Mouse (Mus musculus): Measurements from ENCODE around the gene Fcgr2b.

Fcgr2b gene

DNA sequence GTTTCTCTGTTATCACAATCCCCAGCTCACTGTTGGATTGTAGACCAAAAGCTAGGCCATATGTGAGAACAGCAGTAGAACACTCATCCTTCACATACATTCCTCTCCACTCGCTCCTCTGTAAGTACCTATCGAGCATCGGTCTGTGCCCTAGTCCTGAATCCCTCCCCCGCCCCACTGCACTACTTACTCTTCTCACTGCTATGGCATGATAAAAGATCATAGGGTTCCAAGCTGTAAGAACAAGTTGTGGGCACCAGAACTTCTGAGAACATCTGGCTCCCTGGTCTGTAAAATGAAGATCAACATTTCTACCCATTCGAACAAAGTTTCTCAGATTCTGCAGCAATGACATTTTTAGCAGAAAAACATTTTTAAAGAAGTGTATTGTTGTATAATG, at the start of gene Fcgr2b:
Gene Fcgr2b (minus strand): TSS at position 101 of the 400 bp plus-strand sequence.
- no peak for TF ChIP-seq GATA4 (IDR thresholded peaks at IDR 0.05; ENCODE audit: insufficient replicate concordance, low read length)

DNA sequence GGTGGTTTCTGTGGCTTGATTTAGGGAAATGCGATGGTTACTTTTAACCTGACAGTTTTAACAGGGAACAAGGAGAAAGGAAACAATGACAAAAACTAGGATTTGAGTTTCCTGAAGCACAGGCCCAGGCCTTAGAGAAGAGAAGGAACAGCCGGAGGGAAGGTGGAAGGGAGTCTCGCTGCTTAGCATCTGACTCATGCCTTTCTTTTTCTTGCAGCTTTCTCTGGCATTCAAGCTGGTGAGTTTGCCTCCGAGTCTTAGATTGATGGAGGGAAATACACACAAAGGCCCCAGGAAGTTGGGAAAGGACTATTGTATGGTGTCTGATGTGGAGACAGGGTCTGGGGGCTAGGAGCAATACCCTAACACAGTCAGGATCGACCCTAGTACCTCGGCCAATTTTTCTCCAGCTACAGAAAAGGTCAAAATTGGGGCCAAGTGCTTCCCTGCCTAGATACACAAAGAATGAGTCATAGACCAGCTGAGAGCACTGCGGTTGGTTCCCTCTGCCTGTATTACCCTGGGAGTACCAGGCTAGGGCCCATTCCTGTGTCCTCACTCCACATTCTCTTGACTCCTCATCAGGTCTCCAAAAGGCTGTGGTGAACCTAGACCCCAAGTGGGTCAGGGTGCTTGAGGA, 43.1 kb upstream of the Fcgr2b start:
- TF ChIP-seq GATA4 (IDR thresholded peaks at IDR 0.05; ENCODE audit: insufficient replicate concordance, low read length): no peak

GRCm38 (mm10) chr1:171018737-171019136, 42.4 kb upstream of the Fcgr2b start, which contains the start of gene Fcgr4:
Gene Fcgr4 (plus strand): TSS chr1:171018920.
- TF ChIP-seq GATA4 (IDR thresholded peaks at IDR 0.05; ENCODE audit: insufficient replicate concordance, low read length): no peak

GRCm38 (mm10) chr1:171017468-171018158, 41.3 kb upstream of the Fcgr2b start:
- TF ChIP-seq GATA4 (IDR thresholded peaks at IDR 0.05; ENCODE audit: insufficient replicate concordance, low read length): no peak

- TF ChIP-seq GATA4 (IDR thresholded peaks at IDR 0.05; ENCODE audit: insufficient replicate concordance, low read length): no peak
Observed at GRCm38 (mm10) chr1:171016676-171017356, 40.5 kb upstream of the Fcgr2b start.

DNA sequence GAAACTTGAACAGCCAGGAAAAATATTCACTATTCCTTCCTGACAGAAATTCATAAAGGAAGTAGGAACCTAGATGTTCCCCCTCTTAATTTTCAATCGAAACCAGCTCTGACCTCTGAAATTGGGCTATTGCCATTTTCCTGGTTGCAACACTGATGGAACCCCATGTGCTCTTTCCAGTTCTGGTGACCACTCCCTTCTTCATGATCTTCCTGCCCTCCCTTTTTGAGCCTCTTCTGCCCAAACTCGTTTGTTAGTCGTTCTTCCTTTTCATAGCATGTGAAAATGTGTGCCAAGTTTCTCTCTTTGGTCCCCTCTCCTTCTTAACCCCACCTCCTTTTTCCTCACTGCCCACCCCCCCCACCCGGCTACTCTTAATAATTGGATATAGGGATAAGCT, 35.4 kb upstream of the Fcgr2b start:
- no peak for TF ChIP-seq GATA4 (IDR thresholded peaks at IDR 0.05; ENCODE audit: insufficient replicate concordance, low read length)

GRCm38 (mm10) chr1:171006905-171007304, 30.6 kb upstream of the Fcgr2b start:
- no peak for TF ChIP-seq GATA4 (IDR thresholded peaks at IDR 0.05; ENCODE audit: insufficient replicate concordance, low read length)

GRCm38 (mm10) chr1:171006335-171006734, 30.0 kb upstream of the Fcgr2b start:
- no peak for TF ChIP-seq GATA4 (IDR thresholded peaks at IDR 0.05; ENCODE audit: insufficient replicate concordance, low read length)

GRCm38 (mm10) chr1:171005586-171005985, 29.2 kb upstream of the Fcgr2b start:
- TF ChIP-seq GATA4 (IDR thresholded peaks at IDR 0.05; ENCODE audit: insufficient replicate concordance, low read length): no peak

GRCm38 (mm10) chr1:171005081-171005480, 28.7 kb upstream of the Fcgr2b start:
- TF ChIP-seq GATA4 (IDR thresholded peaks at IDR 0.05; ENCODE audit: insufficient replicate concordance, low read length): no peak

DNA sequence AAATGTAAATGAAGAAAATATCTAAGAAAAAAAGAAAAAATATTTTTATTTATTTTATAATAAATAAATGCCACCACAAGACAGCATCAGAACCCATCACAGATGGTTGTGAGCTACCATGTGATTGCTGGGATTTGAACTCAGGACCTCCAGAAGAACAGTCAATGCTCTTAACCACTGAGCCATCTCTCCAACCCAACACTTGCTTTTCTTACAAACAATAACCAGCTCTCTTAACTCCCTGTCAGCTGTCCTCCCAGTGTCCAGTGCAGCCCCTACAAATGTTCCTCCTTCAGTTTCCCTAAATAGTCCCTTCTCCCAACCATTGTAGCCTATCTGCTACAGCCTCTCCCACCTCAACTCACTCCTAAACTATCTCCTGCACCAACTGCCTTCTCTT, 23.5 kb upstream of the Fcgr2b start:
- no peak for TF ChIP-seq GATA4 (IDR thresholded peaks at IDR 0.05; ENCODE audit: insufficient replicate concordance, low read length)

DNA sequence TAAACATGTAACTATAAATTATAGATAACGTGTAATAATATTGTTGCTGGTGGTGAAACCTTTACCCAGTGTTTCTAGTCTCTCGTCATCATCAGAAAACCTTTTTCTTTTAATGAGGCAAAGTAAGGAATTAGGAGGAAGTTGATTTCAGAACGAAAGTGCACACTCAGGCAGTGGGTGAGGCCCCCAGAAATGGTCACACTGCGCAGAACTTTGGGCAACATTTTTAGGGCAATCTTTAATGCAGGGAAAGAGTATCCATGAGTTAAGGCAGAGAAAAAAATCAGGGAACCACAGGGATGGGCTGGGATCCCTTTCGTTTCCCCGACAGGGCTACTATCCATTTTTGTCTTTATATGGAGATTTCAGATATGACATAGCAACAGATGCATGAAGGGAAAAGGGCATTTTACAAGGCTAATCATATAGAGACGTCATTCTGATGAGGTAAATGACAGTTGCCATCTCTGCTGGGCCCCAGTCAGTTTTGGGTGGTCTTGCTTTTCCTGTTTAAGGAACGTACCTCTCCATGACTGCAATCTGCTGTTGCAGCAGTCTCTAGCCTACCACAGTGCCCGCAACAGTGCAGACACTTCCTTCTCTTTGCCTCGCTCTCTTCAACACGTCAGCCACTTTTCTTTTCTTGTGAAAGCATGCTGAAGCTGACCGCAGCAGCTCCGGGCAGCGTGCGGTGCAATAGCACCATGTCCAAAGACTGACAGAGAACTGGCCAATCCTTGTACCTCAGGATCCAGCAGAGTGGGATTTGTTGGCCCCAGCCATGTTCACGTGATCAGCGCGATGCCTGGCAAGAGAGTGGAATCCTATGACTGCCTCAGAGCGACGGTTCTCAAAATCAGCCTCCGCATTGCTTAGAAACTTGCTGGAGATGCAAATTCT, 21.7 kb upstream of the Fcgr2b start:
- no peak for TF ChIP-seq GATA4 (IDR thresholded peaks at IDR 0.05; ENCODE audit: insufficient replicate concordance, low read length)

DNA sequence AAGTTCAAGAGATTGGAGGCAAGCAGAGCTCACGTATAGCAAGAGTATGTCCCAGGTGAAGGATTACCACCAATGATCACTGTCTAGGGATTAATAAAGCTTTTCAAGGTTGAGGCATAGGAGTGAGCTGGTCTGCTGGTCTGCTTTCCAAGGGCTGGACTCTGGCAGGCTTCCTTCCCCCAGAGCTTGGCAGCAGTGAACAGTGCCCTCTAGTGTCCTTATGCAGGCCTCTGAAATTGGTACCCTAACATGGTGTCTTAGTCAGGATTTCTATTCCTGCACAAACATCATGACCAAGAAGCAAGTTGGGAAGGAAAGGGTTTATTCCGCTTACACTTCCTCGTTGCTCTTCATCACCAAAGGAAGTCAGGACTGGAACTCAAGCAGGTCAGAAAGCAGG, 20.4 kb upstream of the Fcgr2b start:
- TF ChIP-seq GATA4 (IDR thresholded peaks at IDR 0.05; ENCODE audit: insufficient replicate concordance, low read length): no peak

DNA sequence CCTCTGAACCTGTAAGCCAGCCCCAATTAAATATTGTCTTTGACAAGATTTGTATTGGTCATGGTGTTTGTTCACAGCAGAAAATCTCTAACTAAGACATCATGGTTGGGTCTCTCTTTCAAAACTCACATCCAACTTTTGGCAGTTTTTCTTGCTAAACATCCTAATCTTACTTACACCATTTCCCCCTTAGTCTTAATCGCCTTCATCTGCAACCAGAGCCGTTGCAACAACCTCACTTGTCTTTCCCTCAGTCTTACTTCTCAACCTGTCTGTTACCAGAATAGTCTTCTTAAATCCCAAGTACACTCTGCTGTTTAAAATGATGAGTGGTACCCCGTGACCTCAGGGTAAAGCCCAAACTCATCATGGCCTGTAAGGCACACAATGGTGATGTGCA, 19.7 kb upstream of the Fcgr2b start:
- TF ChIP-seq GATA4 (IDR thresholded peaks at IDR 0.05; ENCODE audit: insufficient replicate concordance, low read length): no peak

DNA sequence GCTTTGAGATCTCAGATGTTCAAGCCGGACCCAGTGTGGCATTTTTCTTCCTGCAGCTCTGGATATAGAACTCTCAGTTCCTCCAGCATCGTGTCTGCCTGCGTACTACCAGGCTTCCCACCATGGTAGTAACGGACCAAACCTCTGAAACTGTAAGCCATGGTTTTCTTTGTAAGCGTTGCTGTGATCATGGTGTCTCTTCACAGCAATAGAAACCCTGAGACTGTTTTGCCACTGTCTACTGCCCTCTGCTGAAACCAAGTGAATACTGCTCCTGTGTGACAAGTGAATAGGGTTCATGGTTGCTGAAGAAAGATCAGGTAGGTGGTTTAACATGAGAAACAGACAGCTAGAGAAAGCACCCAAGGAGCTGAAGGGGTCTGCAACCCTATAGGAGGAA, 16.2 kb upstream of the Fcgr2b start:
- TF ChIP-seq GATA4 (IDR thresholded peaks at IDR 0.05; ENCODE audit: insufficient replicate concordance, low read length): no peak
